Mouse (Mus musculus) liver, adult 2 months (tissue): ENCODE results near the gene Trap1.

Experiments used
- CTCF ChIP-seq: fragments of 200-500 bp; IDR thresholded peaks from 2 replicates; pipeline ENCODE4 v1.5.1; 2011; ENCODE audit warnings: low read depth, low read length, control low read depth
- POLR2A ChIP-seq: fragments of 200-500 bp; IDR thresholded peaks from 2 replicates; pipeline ENCODE4 v1.6.1; 2011; ENCODE audit warnings: low read length, control low read depth; ENCODE audit not compliant: insufficient read depth; ENCODE audit errors: extremely low read depth

DNA sequence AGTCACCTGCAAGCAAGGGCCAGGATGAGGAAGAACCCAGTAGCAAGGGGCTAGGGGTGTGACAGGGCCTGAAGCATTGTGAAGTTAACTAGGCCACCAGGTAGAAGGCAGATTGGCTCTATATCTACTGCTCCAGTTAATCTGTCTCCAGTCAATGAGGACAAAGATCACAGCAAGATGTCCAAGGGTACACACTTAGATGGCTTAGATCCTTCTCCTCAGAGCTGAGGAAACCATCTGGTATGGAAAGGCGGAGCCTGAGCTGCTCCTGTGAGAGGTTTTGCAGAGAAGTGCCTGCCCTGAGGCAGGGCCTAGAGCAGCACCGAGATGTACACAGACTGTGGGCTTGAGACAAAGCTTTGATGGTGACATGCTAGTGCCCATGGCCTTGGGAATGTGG, 33.5 kb downstream of the Trap1 start:
- TF ChIP-seq CTCF = no peak
- no peak for TF ChIP-seq POLR2A
